Mouse (Mus musculus) ES-E14 (cell line): Measurements from ENCODE around the gene Mfap4.

ENCODE experiments used
- CHD2 ChIP-seq: IDR thresholded peaks from 2 replicates; pipeline ENCODE4 v1.6.1; 2014; ENCODE audit warnings: mild to moderate bottlenecking, low read depth, low read length, inconsistent platforms
- HCFC1 ChIP-seq: IDR thresholded peaks from 2 replicates; pipeline ENCODE4 v1.6.1; 2012; ENCODE audit warnings: low read length, inconsistent platforms, borderline replicate concordance; ENCODE audit not compliant: insufficient read depth
- ZC3H11A ChIP-seq: IDR thresholded peaks from 2 replicates; pipeline ENCODE4 v1.6.1; 2012; ENCODE audit warnings: low read depth, mild to moderate bottlenecking, inconsistent platforms, low read length, borderline replicate concordance

DNA sequence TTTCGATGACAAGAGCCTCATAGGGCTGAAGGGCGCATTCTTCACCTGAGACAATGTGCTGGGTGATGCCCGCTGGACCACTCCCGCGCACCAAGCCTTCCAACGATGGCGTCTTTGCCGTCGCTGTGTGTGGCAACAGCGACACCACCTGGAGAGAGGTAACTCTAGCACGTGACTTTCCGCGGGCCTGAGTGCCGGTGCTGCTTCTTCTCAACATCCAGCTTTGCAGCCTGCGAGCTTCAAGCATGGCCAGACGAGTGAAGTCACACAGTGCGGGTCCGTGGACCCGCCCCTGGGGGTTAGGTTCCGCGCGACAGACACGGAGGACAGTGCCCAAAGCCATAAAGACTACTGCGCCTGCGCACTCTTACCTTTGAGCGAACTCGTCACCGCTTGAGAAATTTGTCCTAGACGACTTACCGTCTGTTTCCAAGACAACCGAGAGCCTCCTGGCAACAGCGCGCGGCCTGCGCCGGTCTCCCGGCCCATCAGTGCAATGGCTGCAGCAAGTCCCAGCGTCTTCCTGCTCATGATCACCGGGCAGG, 19.6 kb downstream of the Mfap4 start, which contains the start of gene B9d1:
- TF ChIP-seq HCFC1 (no peak), ZC3H11A (peak; percentile 61; the same call in 1 of the 2 replicates), CHD2 (no peak)
